Mouse (Mus musculus) heart, adult 2 months (tissue): ENCODE measurements around the gene Tspan3. TPM values are rescaled to one million over a fixed set of nuclear protein-coding genes. Genes with fewer than 3 reads are reported as not detected.

Source experiments
- DNase-seq, 2 experiments: peaks; one replicate each; pipeline ENCODE4 v3.0.0; 2021
- H3K27ac ChIP-seq: fragments of 200-600 bp; 2 replicates; pipeline ENCODE4 v1.8.1; 2022
- H3K27me3 ChIP-seq: fragments of 200-500 bp; 2 replicates; pipeline ENCODE4 v1.6.1; 2012; ENCODE audit warnings: mild to moderate bottlenecking, low read length, inconsistent platforms, mixed read lengths; ENCODE audit not compliant: control insufficient read depth, insufficient read depth
- H3K36me3 ChIP-seq: fragments of 200-500 bp; 2 replicates; pipeline ENCODE4 v1.6.1; 2012; ENCODE audit warnings: low read length, inconsistent platforms; ENCODE audit not compliant: control insufficient read depth, insufficient read depth
- H3K4me1 ChIP-seq: fragments of 200-500 bp; 2 replicates; pipeline ENCODE4 v1.6.1; 2011; ENCODE audit warnings: low read length; ENCODE audit not compliant: control insufficient read depth, insufficient read depth
- H3K4me3 ChIP-seq: fragments of 200-600 bp; 2 replicates; pipeline ENCODE4 v1.8.1; 2022
- H3K79me2 ChIP-seq: fragments of 200-500 bp; replicated peaks from 2 replicates; pipeline ENCODE4 v1.6.1; 2012; ENCODE audit warnings: mild to moderate bottlenecking, inconsistent platforms, low read length, moderate library complexity, mixed read lengths; ENCODE audit not compliant: control insufficient read depth, insufficient read depth
- H3K9ac ChIP-seq: fragments of 200-500 bp; 2 replicates; pipeline ENCODE4 v1.6.1; 2012; ENCODE audit warnings: low read depth, mild to moderate bottlenecking, control low read depth, inconsistent platforms, low read length, mixed read lengths
- CTCF ChIP-seq: fragments of 200-600 bp; IDR thresholded peaks from 2 replicates; pipeline ENCODE4 v1.8.1; 2022; ENCODE audit warnings: antibody characterized with exemption, mild to moderate bottlenecking, moderate library complexity
- EP300 ChIP-seq: fragments of 200-500 bp; IDR thresholded peaks from 2 replicates; pipeline ENCODE4 v1.6.1; 2011; ENCODE audit warnings: low read depth, low read length, control low read depth; ENCODE audit not compliant: insufficient read depth
- POLR2A ChIP-seq: fragments of 200-500 bp; IDR thresholded peaks from 2 replicates; pipeline ENCODE4 v1.6.1; 2011; ENCODE audit warnings: mild to moderate bottlenecking, low read depth, low read length, control low read depth; ENCODE audit not compliant: insufficient read depth
- whole genome bisulfite sequencing: fragments of 180-500 bp; shearing (Covaris S2); methylation state at CpG from one replicate; pipeline ENCODE4 v1.1.7; 2018; 5-methylcytosine and 5-hydroxymethylcytosine counted together
- intact Hi-C: fragments of 180-260 bp; cut with DNase I; formaldehyde crosslinking; loops from one replicate; pipeline ENCODE4 v1.15.1; 2025
- polyA plus RNA-seq: library from polyadenylated mRNA; depleted of rRNA; stranded (reverse); fragments of >200 nt; gene quantifications from 2 replicates; pipeline ENCODE4 v1.2.3, GENCODE M21; 2012
- total RNA-seq, 2 experiments: library from RNA; stranded (reverse); gene quantifications; 2 replicates each; pipeline ENCODE4 v1.2.3; 2021

The Tspan3 gene
- total and polyA plus RNA-seq, 3 experiments, result 182 to 209 (median 196) TPM

DNA sequence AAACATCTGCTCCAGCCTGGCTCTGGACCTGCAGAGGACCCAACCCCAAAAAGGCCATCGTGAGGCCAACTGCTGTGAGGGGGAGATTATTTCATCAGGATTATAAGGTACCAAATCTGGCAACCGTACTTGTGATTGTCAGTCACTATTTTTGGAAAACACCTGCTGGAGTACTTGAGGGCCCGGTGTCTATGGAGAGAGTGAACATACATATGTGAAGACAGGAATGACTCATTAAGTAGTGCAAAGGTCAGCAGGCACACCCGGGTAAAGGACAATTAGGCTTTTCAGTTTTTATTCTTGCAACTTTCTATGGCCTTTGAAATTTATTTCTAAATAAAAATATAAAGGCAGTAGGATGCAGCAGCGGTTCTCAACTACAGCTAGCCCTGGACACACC is 31.3 kb downstream of the Tspan3 start:
- Histone ChIP-seq H3K9ac (no peak overlapping the region), H3K36me3 (no peaks in the 10 kb centered on the region), H3K27ac (no peak overlapping the region), H3K27me3 (no peaks in the 10 kb centered on the region), H3K79me2 (no peaks in the 10 kb centered on the region), H3K4me1 (peaks cover 5% of the 10 kb centered on the region; the same call in 1 of the 2 replicates), H3K4me3 (no peak overlapping the region)
- intact Hi-C loops, result no loop called here
- 37% methylated on average over 5 of the region's 5 CpGs for WGBS
- TF ChIP-seq CTCF (no peak), POLR2A (no peak), EP300 (no peak)
- no peak for DNase-seq

DNA sequence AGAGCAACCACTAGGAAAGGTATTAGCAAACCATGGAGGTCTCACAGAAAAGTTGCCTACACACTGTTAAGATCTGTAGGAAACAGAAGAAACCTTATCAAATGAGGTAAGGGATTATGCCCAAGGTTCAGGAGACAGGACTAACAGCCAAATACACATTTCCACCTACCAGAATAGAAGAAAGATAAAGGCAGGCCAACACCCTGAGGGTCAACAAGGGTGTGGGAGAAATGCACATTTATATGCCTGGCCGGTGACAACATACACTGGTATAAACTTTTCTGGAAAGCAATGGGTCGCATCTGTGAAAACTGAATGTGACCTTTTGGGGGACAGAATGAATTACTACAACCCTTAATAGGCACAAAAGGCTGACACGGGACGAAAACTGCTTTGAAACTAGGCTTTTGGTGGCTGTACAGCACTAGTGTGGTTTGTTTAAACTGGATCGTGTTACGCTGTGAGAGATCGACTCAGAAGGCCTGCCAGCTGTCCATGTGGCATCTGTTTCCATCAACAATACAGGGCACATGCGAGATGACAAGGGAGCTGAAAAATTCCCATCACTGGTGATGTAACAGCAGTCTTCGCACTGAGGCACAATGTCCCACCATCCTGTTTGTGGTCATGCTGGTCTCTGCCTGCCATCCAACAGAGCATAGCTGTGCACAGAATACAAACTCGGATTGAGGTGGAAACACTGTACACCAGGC is 33.3 kb downstream of the Tspan3 start:
- no peaks in the 10 kb centered on the region for H3K79me2 ChIP-seq
- 56% methylated on average over 10 of the region's 10 CpGs for WGBS
- intact Hi-C loops, result no loop called here
- H3K36me3 ChIP-seq, result no peaks in the 10 kb centered on the region
- no peaks in the 10 kb centered on the region for H3K27me3 ChIP-seq
- no peak overlapping the region for H3K4me3 ChIP-seq
- no peak overlapping the region for H3K27ac ChIP-seq
- H3K9ac ChIP-seq, result no peak overlapping the region
- H3K4me1 ChIP-seq, result peaks cover 5% of the 10 kb centered on the region; the same call in 1 of the 2 replicates
- DNase-seq, result peak in 1 of 2 experiments; percentile 1
- TF ChIP-seq POLR2A, result no peak
- no peak for TF ChIP-seq EP300
- no peak for TF ChIP-seq CTCF

DNA sequence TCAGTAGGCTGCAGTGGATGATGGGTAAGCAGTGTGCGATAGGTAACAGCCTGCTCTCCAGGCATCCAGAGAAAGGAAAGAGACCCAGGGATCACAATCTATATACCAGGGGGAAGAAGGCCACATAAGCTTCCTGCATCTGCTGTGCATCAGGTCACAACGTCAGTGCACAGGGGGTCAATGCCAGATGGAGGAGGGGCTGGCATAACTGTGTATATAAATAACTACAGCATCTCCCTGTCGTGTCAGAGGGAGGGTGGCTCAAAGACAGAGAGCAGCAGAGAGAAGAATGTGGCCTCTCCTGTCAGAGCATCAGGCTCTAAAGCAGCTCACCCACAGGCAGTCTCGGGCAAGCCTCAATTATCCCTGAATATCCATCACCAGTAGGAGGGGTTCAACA is 34.7 kb downstream of the Tspan3 start:
- no peak overlapping the region for H3K9ac ChIP-seq
- H3K79me2 ChIP-seq, result no peaks in the 10 kb centered on the region
- H3K4me3 ChIP-seq, result no peak overlapping the region
- peaks cover 5% of the 10 kb centered on the region; the same call in 1 of the 2 replicates for H3K4me1 ChIP-seq
- intact Hi-C loops, result no loop called here
- H3K27ac ChIP-seq, result no peak overlapping the region
- TF ChIP-seq CTCF (no peak; the same call in 1 of the 2 replicates), POLR2A (no peak), EP300 (no peak)
- 39% methylated on average over 4 of the region's 4 CpGs for WGBS
- H3K27me3 ChIP-seq, result no peaks in the 10 kb centered on the region
- no peaks in the 10 kb centered on the region for H3K36me3 ChIP-seq
- DNase-seq, result peak in 1 of 2 experiments; percentile 13

GRCm38 (mm10) chr9:56129951-56130350 is 35.3 kb downstream of the Tspan3 start:
- intact Hi-C loops, result no loop called here
- Histone ChIP-seq H3K27ac (no peak overlapping the region), H3K27me3 (no peaks in the 10 kb centered on the region), H3K36me3 (no peaks in the 10 kb centered on the region), H3K9ac (no peak overlapping the region), H3K4me1 (peaks cover 5% of the 10 kb centered on the region; the same call in 1 of the 2 replicates), H3K4me3 (no peak overlapping the region), H3K79me2 (no peaks in the 10 kb centered on the region)
- 84% methylated on average over 3 of the region's 3 CpGs for WGBS
- peak in 1 of 2 experiments; percentile 6 for DNase-seq
- TF ChIP-seq CTCF, result no peak

DNA sequence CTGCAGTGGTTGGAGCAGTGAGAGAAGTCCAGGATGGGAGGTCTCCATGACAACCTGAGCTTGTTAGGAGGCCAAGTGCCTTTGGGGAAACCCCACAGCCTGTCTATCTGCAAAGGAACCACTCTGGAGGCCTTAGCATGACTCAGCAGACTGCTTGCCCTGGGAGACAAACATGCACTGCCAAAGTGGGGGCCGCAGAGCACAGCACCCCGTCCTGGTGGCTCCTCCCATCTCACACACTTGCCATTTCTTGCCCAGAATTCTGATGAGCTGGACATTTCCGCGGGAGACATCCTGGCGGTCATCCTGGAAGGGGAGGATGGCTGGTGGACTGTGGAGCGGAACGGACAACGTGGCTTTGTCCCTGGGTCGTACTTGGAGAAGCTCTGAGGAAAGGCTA is 36.9 kb downstream of the Tspan3 start:
- DNase-seq, result no peak
- Histone ChIP-seq H3K4me3 (no peak overlapping the region), H3K4me1 (peaks cover 3% of the 10 kb centered on the region; the same call in 1 of the 2 replicates)

GRCm38 (mm10) chr9:56126453-56127173 is 38.7 kb downstream of the Tspan3 start:
- peaks cover 2% of the 10 kb centered on the region; the same call in 1 of the 2 replicates for H3K4me1 ChIP-seq
- no peak overlapping the region for H3K9ac ChIP-seq
- DNase-seq, result no peak
- H3K27me3 ChIP-seq, result no peaks in the 10 kb centered on the region
- TF ChIP-seq CTCF, result no peak
- 65% methylated on average over 16 of the region's 16 CpGs for WGBS
- H3K27ac ChIP-seq, result no peak overlapping the region
- intact Hi-C loops, result no loop called here
- H3K36me3 ChIP-seq, result no peaks in the 10 kb centered on the region
- no peak overlapping the region for H3K4me3 ChIP-seq
- no peaks in the 10 kb centered on the region for H3K79me2 ChIP-seq

More for the DNA sequence above, 36.9 kb downstream of the Tspan3 start:
- no peaks in the 10 kb centered on the region for H3K79me2 ChIP-seq
- no peaks in the 10 kb centered on the region for H3K36me3 ChIP-seq
- no peaks in the 10 kb centered on the region for H3K27me3 ChIP-seq
- WGBS, result 66% methylated on average over 9 of the region's 9 CpGs
- intact Hi-C loops, result no loop called here
- no peak overlapping the region for H3K9ac ChIP-seq
- H3K27ac ChIP-seq, result no peak overlapping the region
- TF ChIP-seq CTCF, result no peak
- no peak for TF ChIP-seq POLR2A
- no peak for TF ChIP-seq EP300
